In the genomic region with DNA sequence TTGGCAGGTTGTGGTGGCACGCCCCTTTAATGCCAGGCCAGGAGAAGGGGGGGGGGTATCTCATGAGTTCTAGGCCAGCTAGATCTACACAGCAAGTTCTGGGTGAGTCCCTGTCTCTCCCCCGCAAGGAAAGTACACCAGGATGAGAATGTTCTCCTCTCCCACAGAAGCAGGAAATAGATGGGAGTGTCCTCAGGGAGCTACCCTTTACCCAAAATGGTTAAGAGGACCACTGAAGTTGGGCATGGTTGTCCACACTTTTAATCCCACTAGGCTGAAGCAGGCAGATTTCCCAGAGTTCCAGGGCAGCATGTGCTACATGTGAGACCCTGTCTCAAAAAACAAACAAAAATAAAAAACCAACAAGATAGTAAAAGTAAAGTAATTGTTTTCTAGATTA, we compare ENCODE assay signal across 9 mouse cellular contexts. TPM values are rescaled to one million over a fixed set of nuclear protein-coding genes. Genes with fewer than 3 reads are reported as not detected.
DNase-seq lines count a peak whose midpoint lies in the region; ATAC-seq and TF ChIP-seq lines count a peak whose summit lies in the region.
"Had no signal": no experiment of that assay in that cellular context is flagged by ENCODE, and none has a peak within 500 bp of the region (broad histone marks: within the 10 kb centered on the region; RNA-seq: fewer than 3 reads in every experiment).

No protein-coding gene starts in this region.

- TF ChIP-seq CTCF in spleen, adult 2 months (IDR thresholded peaks at IDR 0.05; ENCODE audit: extremely low read depth, insufficient read depth, insufficient read length, insufficient replicate concordance): no peak

- no peak for TF ChIP-seq POLR2A in spleen, adult 2 months (IDR thresholded peaks at IDR 0.05; ENCODE audit: low read depth, low read length)

- no peak for ATAC-seq in intestine, embryonic 16.5 days
- ATAC-seq in neural tube, embryonic 15.5 days (ENCODE audit: low FRiP score): no peak
- ATAC-seq in monocyte, adult 5-6 weeks (replicated peaks; ENCODE audit: insufficient number of reproducible peaks, low FRiP score, low TSS enrichment, poor library complexity, severe bottlenecking): no peak

- peak overlapping the region; percentile 53; the same call in 1 of the 2 replicates for H3K4me2 ChIP-seq in intestine, embryonic 16.5 days (ENCODE audit: low read depth, low read length)
- H3K4me2 ChIP-seq in neural tube, embryonic 15.5 days: peak overlapping the region; percentile 63

- H3K27ac ChIP-seq in spleen, adult 2 months (ENCODE audit: insufficient read depth, low read length): peak overlapping the region; percentile 40; the same call in 1 of the 2 replicates
- H3K27ac ChIP-seq in intestine, embryonic 16.5 days (ENCODE audit: low read length): peak overlapping the region; percentile 95; the same call in 1 of the 2 replicates
- peak overlapping the region; percentile 99; the same call in 1 of the 2 replicates for H3K27ac ChIP-seq in neural tube, embryonic 15.5 days (replicated peaks)

- DNase-seq in cerebellum, adult 11 months: peak; percentile 14
- no peak for DNase-seq in cerebellum, postnatal 25 days
- no peak for DNase-seq in spleen, adult 2 months (ENCODE audit: low read depth in 1 of 2, low spot score in 2 of 2)
- no peak for DNase-seq in spleen, postnatal 10 days (ENCODE audit: low spot score in 2 of 2)
- DNase-seq in urinary bladder, postnatal 36 days (ENCODE audit: low spot score in 2 of 2): no peak
- DNase-seq: embryo, embryonic 11 days had no signal

- no peaks in the 10 kb centered on the region for H3K9me3 ChIP-seq in intestine, embryonic 16.5 days (ENCODE audit: control insufficient read depth, low read length)
- H3K9me3 ChIP-seq in neural tube, embryonic 15.5 days (replicated peaks): no peaks in the 10 kb centered on the region

- 92% methylated on average over 2 of the region's 2 CpGs for WGBS in spleen, adult 2 months
- 91% methylated on average over 2 of the region's 2 CpGs for WGBS in intestine, embryonic 16.5 days
- WGBS in neural tube, embryonic 15.5 days: 95% methylated on average over 2 of the region's 2 CpGs

- H3K4me1 ChIP-seq in spleen, adult 2 months (ENCODE audit: control insufficient read depth, insufficient read depth, insufficient read length): peaks cover 9% of the 10 kb centered on the region
- peaks cover 9% of the 10 kb centered on the region for H3K4me1 ChIP-seq in intestine, embryonic 16.5 days (ENCODE audit: control insufficient read depth, insufficient read depth, low read length)
- peaks cover 21% of the 10 kb centered on the region for H3K4me1 ChIP-seq in neural tube, embryonic 15.5 days

- H3K4me3 ChIP-seq in spleen, adult 2 months (ENCODE audit: extremely low read depth, insufficient read depth, insufficient read length): no peak overlapping the region
- H3K4me3 ChIP-seq in intestine, embryonic 16.5 days (ENCODE audit: low read length): no peak overlapping the region
- peak overlapping the region; percentile 91 for H3K4me3 ChIP-seq in neural tube, embryonic 15.5 days (replicated peaks)

- H3K27me3 ChIP-seq in spleen, adult 2 months (ENCODE audit: control insufficient read depth, insufficient read depth, low read length): no peaks in the 10 kb centered on the region
- no peaks in the 10 kb centered on the region for H3K27me3 ChIP-seq in intestine, embryonic 16.5 days (replicated peaks; ENCODE audit: control insufficient read depth, insufficient read depth, low read length)
- no peaks in the 10 kb centered on the region for H3K27me3 ChIP-seq in neural tube, embryonic 15.5 days (replicated peaks)

- H3K9ac ChIP-seq in intestine, embryonic 16.5 days (ENCODE audit: low read depth, low read length): no peak overlapping the region
- H3K9ac ChIP-seq in neural tube, embryonic 15.5 days (replicated peaks): no peak overlapping the region; the same call in 1 of the 2 replicates

- H3K36me3 ChIP-seq in spleen, adult 2 months (ENCODE audit: control insufficient read depth, insufficient read depth, low read length): no peaks in the 10 kb centered on the region
- H3K36me3 ChIP-seq in intestine, embryonic 16.5 days (ENCODE audit: control insufficient read depth, insufficient read depth, low read length): no peaks in the 10 kb centered on the region
- no peaks in the 10 kb centered on the region for H3K36me3 ChIP-seq in neural tube, embryonic 15.5 days

RNA-seq across cellular contexts. Expression of a gene that starts 0.8 kb away (rescaled TPM):
- 13.6 and 17.1 TPM in 2 replicates for polyA plus RNA-seq in spleen, adult 2 months (2012; rRNA removed)
- 235 and 244 TPM in 2 replicates for polyA plus RNA-seq in intestine, embryonic 16.5 days (2015; fragmentation: Nextera tagmentation; extraction: Ambion mirVana)
- polyA plus RNA-seq in neural tube, embryonic 15.5 days (2015; fragmentation: Nextera tagmentation; extraction: Ambion mirVana): 294 and 309 TPM in 2 replicates
- total RNA-seq in monocyte, adult 5-6 weeks (2017): 828 to 853 TPM (median 834 TPM) in 3 replicates

RNA-seq across cellular contexts. Expression of a gene that starts 24.0 kb away (rescaled TPM):
- polyA plus RNA-seq in spleen, adult 2 months (2012; rRNA removed): 26.5 and 26.8 TPM in 2 replicates
- 43.4 and 44.9 TPM in 2 replicates for polyA plus RNA-seq in intestine, embryonic 16.5 days (2015; fragmentation: Nextera tagmentation; extraction: Ambion mirVana)
- 55.4 and 57.8 TPM in 2 replicates for polyA plus RNA-seq in neural tube, embryonic 15.5 days (2015; fragmentation: Nextera tagmentation; extraction: Ambion mirVana)
- 40.9 to 131 TPM (median 46.6 TPM) in 3 replicates for total RNA-seq in monocyte, adult 5-6 weeks (2017)

RNA-seq across cellular contexts. Expression of a gene that starts 38.6 kb away (rescaled TPM):
- 10.5 and 12.7 TPM in 2 replicates for polyA plus RNA-seq in spleen, adult 2 months (2012; rRNA removed)
- polyA plus RNA-seq in intestine, embryonic 16.5 days (2015; fragmentation: Nextera tagmentation; extraction: Ambion mirVana): 76.1 and 76.3 TPM in 2 replicates
- polyA plus RNA-seq in neural tube, embryonic 15.5 days (2015; fragmentation: Nextera tagmentation; extraction: Ambion mirVana): 76.8 and 85.3 TPM in 2 replicates
- 62.4 to 116 TPM (median 88.9 TPM) in 3 replicates for total RNA-seq in monocyte, adult 5-6 weeks (2017)

RNA-seq across cellular contexts. Expression of a gene that starts 54.4 kb away (rescaled TPM):
- 1.1 and 1.2 TPM in 2 replicates for polyA plus RNA-seq in spleen, adult 2 months (2012; rRNA removed)
- polyA plus RNA-seq in intestine, embryonic 16.5 days (2015; fragmentation: Nextera tagmentation; extraction: Ambion mirVana): 0.11 TPM in 1 of 2 replicates, not detected in the other
- polyA plus RNA-seq in neural tube, embryonic 15.5 days (2015; fragmentation: Nextera tagmentation; extraction: Ambion mirVana): 0.86 and 0.88 TPM in 2 replicates
- not detected in 3 replicates for total RNA-seq in monocyte, adult 5-6 weeks (2017)

RNA-seq across cellular contexts. Expression of a gene that starts 55.5 kb away (rescaled TPM):
- polyA plus RNA-seq in spleen, adult 2 months (2012; rRNA removed): not detected in 2 replicates
- polyA plus RNA-seq in intestine, embryonic 16.5 days (2015; fragmentation: Nextera tagmentation; extraction: Ambion mirVana): 0.15 TPM in 1 of 2 replicates, not detected in the other
- 0.06 and 0.15 TPM in 2 replicates for polyA plus RNA-seq in neural tube, embryonic 15.5 days (2015; fragmentation: Nextera tagmentation; extraction: Ambion mirVana)
- not detected in 3 replicates for total RNA-seq in monocyte, adult 5-6 weeks (2017)

Comparison
In these comparisons a context has a peak if more than half of its experiments do, and no peak if none do; other contexts are left out.
1. H3K27ac ChIP-seq: peak in every context shown above with its lines; median percentile 99 in neural tube, embryonic 15.5 days; 95 in intestine, embryonic 16.5 days; 40 in spleen, adult 2 months.
2. RNA of a gene that starts 0.8 kb away (polyA plus RNA-seq): 294 to 309 TPM in neural tube, embryonic 15.5 days and 235 to 244 TPM in intestine, embryonic 16.5 days; 13.6 to 17.1 TPM in spleen, adult 2 months; every median in the first group is over 10 times any median in the second.